Mouse (Mus musculus) ovary, postnatal 36 days (tissue): ENCODE data around the gene Pla2g2f.

ENCODE experiments used
- DNase-seq: peaks from one replicate; pipeline ENCODE4 v3.0.0; 2022; ENCODE audit warnings: low spot score, mixed read lengths

Gene Pla2g2f

DNA sequence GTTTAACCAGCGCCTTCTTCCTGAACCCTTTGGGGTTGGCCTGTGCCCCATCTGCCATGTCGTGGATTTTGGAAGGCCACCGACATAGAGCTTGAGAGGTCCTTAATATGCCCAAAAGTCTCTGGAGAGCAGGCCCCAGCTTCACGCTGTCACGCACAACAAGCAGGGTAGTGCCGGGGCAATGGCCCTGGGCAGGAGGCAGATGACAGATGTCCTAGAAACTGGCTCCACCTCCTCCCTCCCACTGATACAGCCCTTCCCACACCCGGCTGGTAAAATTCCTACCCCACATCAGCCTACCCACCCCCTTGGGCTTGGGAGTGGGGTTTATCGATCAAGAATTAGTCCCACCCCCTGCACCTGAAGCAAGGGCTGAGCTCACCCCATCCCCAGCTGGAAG lies at the start of gene Pla2g2f:
Gene Pla2g2f (minus strand): TSS at position 211 of the 400 bp plus-strand sequence.
- DNase-seq: no peak

DNA sequence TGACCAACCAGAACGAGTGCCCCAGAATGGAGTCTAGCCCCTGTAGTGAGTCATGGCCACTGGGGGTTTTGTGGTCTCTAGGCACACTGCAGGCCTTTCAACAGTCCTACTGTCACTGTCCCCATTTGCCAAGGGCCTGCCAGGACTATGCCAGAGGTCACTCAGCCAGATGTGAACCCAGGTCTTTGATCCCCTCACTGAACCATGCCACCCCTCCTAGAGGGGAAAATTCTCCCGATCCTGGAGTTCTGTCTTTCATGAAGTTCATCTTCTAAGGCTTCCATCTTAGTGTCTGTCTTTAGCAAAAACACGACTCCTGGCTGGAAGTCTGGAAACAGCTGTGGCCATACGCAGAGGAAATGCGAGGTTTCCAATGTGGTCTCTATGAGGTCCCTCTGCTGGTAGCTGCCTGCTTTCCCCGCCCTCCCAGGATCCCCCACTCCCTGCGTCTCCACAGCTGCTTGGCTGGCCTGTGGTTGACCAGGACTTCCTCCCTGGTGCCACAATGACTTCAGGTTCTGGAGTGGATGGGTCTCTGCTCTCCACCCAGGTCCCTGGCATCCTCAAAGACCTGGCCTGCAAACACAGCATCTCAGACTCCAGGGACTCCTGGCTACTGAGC lies 49.6 kb upstream of the Pla2g2f start:
- no peak for DNase-seq

DNA sequence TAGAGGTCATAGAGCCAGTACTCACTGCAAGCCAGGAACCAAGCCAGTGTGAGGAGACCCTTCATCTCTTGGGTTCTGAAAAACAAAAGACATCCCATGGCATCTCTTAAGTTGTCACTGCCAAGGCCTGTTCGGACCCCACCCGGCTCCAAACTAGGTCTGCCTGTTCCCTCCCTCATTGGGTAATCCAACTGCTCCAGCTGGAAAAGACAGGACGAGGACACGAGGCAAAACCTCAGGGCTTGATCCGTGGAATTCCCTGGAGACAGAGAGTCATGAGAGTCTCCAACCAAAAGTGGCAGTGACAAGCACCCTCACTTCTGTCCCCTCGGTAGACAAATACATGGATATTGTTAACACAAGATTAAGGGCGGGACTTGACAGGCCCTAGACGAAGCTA lies 48.7 kb upstream of the Pla2g2f start:
- no peak for DNase-seq

DNA sequence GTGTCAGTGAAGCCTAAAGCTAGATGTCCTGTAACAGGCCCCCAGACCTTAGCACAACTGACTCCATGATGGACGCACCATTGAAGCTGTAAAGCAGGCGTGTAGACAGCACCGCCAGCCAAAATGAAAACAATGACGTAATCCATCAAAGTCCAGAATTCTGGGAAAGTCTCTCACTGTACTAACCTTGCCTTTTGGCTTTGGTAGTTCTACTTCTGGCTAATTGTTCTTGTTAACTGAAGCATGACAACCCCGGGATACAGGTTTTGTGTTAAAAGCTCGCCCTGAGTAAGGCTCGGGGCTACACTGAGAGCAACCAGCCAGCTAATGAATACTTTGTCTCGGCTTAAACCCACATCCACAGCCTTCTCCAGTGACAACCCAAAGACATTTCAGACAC lies 47.8 kb upstream of the Pla2g2f start:
- no peak for DNase-seq

DNA sequence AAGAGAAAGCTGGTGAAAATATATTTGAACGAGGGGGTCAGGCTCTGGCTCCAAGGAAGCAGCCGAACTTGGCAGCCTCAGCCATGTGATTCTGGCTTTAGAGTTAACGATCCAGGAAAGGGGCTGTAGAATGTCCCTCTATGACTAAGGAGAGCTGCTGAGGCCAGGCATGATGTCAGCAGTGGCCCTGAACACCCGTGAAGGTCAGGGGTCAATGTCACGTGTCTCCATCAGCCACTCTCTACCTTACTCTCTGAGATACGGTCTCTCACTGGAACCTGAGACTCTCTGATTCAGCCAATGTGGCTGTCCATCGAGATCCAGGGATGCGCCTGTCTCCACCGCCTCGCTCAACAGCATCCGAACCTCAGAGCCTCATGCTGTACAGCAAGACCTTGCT lies 45.5 kb upstream of the Pla2g2f start:
- no peak for DNase-seq

DNA sequence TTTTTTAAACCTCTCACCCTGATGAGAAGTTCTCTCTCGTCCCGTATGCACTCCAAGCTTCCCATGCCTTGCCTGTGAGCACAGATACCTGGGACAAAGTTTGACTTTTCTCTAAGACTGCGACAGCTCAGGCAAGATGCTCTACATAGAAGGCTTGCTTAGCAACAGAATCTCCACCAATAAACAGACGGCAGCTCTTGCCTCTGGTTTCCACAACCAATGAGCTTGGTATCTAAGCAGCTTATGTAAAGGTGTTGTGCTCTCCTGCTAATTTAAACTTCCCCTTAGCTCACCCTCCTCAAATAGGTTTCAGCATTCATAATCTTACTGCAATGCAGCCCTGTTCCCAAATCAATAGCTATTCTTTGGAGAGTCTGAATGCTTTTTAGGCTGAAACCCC lies 44.2 kb upstream of the Pla2g2f start:
- DNase-seq: no peak

DNA sequence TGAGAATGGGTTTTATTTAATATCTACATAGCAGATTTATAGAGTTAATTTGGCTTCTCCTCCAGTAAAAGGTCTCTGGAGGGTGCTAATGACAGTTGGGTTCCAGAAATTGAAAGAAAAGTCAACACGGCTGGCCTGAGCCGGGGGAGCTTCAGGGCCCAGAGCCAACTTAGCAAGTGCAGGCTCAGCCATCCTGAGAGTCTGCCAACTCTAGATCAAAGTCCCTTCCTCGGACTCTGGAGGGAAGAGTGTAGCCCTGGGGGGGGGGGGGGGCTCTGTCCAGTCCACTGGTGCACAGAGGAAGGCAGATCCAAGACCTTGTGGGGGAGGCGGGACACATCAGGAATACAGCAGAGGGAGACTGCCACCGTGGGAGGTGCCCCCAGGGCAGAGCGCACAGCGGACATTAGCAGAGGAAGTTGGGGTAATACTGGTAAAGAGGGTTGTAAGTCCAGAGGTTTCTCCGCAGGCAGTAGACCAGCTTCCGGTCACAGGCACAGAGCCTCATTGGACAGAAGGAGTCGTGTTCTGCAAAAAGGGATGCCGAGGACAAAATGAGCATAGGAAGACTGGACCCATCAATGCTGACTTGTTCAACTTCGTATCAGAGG lies 42.8 kb upstream of the Pla2g2f start:
- DNase-seq: no peak

DNA sequence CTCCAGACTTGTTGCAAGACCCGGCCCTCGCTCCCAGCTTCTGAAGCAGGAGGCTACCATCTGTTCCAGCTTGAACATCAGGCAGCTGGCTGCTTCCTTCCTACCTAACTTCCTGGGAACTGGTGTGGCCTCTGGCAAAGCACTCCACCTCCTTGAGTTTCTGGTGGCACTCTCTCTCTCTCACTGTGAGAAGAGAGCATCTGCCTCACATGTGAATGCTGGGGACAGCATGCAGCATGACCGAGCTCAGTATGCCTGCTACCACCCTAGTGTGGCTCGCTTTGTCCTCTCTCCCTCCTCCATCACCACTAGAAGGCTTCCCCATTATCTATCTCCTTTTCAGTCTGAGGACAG lies 39.8 kb upstream of the Pla2g2f start:
- no peak for DNase-seq

DNA sequence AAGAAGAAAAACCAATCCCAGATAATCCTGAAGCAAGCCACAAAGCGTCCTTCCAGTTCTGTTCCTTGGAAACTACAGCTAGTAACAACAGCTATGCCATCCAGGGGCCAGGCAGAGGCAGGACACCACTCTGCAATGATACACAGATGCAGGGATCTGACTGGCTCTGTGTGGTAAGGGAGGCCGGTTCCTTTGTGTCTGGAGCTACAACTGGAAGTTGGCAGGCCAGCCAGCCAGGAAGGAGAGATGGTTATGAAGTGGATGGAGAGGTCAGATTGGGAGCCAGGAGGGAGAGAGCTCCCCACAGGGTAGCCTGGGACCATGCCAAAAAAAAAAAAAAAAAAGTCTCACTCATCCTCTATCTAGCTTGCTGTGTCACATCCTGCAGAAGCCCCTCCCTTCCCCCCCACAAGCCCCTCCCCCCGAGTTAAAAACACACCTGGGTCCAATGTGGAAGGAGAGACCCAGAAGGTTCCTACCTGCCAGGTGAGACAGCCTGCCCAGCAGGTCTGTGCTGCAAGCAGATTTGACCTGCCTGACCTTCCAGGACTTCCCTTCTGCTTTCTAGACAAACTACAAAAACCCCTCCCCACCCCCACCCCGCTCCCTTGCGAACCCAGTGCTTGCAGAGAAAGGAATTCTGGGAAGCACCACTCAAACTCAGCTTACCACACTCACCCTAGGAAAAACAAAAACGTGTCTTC lies 39.2 kb upstream of the Pla2g2f start:
- no peak for DNase-seq

DNA sequence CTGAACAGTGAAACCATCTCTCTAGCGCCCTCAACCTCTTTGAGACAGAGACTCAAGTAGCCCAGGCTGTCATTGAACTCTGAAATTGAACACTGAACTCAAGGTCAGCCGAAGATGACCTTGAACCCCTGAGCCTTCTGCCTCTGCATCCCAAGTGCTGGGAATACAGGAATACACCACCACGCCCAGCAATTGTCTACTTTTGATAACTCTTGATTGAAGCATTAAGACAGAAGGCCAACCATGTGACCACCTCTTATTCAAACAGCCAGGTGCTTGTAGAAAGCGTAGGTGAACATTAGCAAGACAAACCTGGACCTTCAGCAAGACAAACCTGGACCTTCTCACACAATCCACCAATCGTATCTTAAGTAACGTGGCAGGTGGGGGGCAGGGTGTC lies 36.9 kb upstream of the Pla2g2f start:
- no peak for DNase-seq

DNA sequence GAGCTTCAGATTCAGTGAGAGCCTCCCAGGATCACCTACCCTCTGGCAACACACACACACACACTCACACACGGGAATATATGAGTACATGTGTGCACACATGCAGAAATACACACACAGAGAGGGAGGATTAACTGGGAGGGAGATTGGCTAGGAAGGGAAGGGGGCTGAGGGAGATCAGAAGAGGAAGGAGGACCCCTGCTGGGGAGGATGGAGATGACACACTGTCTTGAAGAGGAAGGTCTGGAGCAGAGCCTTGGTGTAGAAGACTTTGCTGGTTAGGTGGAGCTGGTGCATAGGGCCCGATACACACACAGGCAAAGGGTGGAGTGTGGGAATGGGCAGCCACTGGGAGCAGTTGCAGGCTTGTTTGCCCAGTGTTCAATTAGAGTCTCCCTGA lies 35.9 kb upstream of the Pla2g2f start:
- DNase-seq: peak; percentile 46

DNA sequence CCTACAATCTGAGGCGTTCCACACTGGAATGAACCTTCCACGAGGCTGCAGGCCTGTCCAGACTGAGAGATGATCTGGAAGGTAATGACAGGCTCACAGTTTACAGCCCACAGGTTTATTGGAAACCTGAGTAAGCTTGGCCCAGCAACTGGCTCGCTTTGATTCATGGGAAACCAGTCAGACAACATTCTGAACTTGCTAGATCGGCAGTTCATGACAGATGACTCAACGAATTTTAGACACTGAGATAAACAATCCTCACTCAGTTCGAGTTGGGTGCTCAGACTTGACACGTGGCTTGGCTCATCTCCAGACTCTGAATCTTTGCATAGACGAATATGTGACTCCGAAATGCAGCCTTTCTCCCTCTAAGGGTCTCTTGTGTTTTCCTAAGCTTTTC lies 35.2 kb upstream of the Pla2g2f start:
- DNase-seq: no peak

DNA sequence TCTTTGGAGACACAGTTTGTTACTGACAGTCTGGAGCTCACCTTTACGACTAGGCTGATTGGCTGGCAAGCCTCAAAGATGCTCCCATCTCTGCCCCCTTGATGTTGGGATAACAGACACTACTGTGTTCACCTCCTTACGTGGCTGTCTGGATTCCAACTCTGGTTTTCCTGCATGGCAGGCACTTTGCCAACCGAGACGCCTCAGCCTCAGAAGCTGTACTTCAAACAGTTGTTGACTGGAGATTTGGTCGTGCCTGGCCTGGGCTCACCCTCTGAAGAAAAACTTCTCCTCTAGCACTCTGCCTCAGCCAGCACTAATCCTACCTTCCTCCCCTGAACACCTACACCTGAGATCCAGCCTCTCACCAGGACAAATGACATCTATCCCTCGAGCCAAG lies 34.0 kb upstream of the Pla2g2f start:
- DNase-seq: no peak

DNA sequence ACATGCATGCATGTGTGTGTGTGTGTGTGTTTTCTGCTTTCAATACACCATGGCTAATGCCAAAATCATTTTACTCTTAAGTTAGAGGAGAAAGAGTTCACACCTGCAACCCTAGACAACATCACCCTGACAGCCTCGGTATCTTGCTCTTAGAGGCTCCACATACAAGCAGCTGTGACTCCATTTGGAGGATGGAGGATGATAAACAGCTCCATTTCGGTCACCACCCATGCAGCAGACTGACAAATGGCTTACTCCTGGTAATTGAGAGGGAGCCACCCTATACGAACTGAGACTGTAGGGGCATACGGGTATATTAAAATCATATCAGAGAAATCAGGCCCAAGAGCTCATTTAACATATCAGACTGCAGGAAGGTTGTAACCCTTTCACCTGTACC lies 31.0 kb upstream of the Pla2g2f start:
- DNase-seq: no peak

DNA sequence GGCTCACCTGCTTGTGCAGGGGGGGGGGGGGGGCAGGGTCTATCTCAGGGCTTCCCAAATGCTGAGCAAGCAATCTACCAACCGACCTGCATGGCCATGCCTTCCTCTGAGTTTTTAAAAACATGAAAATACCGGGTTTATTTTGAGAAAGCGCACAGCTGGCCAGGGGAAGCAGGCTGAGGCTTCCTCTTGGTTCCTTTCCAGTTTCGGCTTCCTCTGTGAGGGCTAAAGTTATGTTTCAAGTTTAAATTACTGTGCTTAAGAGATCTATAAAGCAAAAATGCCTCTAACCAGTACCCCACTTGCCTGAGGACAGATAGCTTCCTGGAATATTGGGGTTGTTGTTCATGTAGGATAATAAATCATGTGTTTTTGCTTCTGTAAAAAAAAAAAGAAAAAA lies 28.7 kb upstream of the Pla2g2f start:
- DNase-seq: no peak

DNA sequence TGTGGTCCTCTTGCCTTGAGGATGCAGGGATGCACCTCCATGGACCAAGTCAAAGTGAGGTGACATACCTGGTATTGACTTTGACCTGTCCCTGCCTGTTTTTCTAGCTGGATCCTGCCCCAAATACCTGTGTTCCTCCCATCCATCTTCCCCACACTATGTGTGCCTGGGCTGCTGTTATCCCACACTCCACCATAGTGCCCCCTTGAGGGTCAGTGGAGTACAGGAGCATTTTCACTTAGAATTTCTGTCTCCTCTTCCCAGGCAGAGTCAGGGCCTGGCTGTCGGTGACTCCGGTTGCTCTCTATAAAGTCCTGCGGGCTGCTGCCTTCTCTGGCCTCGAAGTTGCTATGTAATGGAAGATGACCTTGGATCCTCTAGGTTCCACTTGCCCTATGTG lies 28.3 kb upstream of the Pla2g2f start:
- no peak for DNase-seq

DNA sequence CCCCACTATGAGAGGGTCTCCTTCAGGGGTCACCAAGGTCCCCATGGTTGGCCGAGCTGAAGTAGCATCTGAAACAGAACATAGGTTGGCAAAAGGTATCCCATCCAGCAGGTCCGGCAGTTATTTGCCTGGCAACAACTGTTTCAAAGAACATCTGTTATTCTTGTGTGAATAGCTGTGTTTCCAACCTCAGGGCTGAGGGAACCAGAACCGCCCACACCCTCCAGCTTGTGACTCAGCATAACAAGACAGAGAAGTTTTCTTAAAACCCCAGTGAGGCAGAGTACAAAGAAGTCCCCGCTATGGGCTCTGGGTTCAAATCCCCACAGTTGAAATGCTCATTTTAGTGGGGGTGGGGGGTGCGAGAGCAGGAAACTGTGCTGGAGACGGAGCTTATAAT lies 24.7 kb upstream of the Pla2g2f start:
- no peak for DNase-seq

DNA sequence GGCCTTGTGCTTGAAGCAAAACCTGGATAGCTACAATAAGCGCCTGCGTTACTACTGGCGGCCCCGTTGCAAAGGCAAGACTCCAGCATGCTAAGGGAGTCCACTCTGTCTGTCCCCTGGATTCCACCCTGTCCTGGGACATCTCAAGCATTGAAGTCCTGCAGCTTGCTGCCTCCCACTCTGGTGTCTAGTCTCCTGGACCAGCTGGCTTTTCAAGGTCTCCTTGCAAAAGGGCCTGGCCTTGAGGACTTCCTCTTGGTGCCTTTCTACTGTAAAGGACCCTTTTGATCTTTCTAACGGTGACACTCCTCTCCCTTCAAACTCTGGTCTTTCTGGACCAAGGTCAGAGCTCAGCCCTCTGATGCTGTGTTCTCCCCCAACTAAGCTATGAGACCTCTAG lies 22.9 kb upstream of the Pla2g2f start:
- DNase-seq: no peak

DNA sequence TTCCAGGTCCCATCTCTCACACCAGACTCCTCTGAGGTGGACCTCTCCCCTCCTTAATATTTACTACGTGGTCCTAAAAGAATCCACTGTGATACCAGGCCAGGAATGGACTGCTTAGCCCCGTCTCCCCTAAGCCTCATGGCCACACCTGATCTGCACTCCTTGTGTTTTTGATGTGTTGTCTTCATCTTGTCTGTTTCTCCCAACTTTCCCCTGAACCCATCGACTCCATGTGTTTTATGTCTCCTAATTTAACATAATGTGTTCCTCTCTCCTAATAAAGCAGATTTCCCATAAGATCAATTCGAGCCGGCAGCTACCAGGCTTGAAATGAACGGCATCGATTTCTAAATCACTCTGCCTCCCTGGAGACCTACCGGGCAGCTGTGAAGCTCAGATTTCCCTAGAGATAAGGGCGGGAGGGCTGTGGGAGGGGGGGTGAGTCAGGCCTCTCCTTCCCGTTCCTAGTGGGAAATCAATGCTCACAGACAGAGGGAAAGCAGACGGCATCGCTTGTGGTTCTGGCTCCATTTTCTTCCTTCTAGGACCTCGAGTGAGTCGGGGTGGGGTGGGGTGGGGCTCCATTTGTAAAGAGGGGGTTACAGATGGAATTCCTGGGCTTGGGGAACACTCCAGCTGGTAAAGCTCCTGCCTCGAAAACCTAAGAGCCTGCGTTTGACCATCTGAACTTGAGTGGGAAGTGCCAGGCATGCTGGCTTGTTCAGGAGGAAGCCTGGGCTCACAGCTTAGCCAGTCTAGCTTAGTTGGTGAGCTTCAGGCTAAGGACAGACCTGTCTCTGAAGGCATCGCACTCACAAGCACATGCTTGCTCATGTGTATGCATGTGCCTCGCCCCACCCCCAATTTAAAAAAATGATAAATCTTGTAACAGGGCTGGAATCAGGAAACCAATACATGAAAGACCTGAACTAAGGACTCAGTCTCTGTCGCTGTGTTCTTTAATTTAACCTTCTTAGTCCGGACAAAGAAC lies 20.3 kb upstream of the Pla2g2f start:
- DNase-seq: no peak

DNA sequence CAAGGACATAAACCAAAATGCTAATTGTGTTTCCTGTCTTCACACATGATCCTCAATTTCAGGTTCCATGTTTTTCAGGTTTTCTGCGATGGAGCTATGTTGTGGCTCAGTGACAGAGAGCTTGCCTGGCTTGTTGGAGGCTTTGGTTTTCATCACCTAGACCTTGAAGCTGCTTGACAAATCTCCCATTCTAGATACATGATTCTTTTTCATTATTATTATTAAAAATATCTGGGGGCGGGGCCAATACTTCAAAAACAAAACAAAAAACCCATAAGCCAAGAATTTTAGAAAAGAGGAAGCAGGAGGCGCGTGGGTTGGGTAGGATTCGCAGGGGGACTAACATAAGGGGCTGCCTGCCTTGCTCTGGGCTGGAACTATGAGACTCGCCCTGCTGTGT lies 18.0 kb upstream of the Pla2g2f start, which contains the start of gene Pla2g2d:
Gene Pla2g2d (plus strand): TSS at position 301 of the 400 bp plus-strand sequence.
- no peak for DNase-seq

DNA sequence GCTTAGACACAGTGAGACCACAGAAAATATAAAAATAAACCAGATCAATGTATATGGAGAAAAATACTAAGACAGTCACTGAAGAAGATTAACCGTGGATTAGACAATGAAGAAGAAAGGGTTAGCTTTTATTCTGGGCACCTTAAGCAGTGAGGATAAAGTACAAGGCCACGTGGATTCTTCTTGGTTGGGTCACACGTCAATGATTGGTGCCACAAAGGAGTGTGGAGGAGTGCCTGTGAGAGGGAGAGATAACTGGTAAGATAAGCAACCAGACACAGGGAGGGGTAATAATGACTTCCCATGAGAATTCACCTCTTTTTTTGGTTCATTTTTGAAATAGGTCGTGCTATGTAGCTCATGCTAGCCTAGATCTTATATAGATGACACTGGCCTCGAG lies 15.0 kb upstream of the Pla2g2f start:
- DNase-seq: no peak

DNA sequence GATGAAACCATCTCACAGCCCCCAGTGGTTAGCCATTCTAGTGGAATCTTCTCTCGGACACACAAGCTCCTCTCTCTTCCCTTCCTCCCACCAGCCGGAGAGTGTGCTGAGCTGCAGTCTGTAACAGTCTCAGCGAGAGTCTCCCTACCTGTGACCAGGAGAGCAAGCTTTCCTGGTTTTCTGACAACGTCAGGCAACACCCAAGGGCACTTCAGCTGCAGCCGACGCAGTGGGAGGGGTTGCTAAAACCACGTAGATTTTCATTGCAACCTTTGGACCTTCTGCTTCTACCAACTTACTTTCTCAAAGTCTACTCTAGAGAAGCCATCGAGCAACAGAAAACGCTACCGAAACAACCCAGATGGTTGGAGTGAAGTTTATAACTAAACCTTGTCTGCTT lies 14.5 kb upstream of the Pla2g2f start:
- no peak for DNase-seq

DNA sequence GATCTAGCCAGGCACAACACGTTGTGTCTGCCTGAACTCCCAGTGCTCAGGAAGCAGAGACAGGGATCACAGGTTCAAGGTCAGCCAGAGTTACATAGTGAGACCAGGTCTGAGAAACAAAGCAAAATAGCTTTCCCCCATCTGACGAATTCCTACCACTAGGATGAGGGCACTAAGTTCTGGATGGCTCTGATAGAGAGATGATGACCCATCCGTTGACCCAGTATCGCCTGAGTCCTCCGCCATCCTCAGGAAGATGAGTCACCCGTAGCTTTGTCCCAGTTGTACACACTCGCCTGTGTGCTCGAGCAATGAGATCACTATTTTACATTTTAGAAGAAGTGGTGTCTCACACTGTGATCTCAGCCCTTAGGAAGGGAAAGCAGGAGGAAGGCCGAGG lies 4.8 kb upstream of the Pla2g2f start:
- no peak for DNase-seq
